Mouse (Mus musculus): Measurements from ENCODE around the gene Phtf2.
"Not testable (repeated sequence)": the region's sequence is repeated elsewhere in the genome, so short reads cannot be mapped to it uniquely, and the experiment has no call there.

Phtf2 gene

DNA sequence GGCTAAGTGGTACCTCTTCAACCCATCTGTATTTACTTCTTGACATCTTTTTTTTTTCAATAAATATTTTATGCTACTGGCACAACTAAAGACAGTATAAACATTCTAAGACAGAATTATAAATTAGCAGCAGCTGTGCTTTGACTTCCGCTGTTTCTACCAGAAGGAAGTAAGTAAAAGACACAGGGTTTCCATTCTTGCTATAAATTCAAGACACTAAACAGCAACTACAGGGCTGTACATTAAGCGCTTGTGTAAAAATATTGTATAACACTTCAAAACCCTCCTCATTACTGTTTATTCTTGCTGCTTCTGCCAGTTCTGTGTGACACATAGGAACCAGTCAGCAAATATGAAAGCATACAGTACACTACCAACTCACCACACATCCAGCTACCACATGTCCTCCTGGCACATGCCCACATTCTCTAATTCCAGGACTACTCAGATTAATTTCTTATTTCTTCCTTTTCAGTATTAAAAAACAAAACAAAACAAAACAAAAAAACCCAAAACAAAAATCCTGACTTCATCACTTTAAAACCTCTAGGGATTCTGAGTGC lies 16.6 kb downstream of the Phtf2 start:
- no peak for DNase-seq (ENCODE audit: low read depth, low spot score)

DNA sequence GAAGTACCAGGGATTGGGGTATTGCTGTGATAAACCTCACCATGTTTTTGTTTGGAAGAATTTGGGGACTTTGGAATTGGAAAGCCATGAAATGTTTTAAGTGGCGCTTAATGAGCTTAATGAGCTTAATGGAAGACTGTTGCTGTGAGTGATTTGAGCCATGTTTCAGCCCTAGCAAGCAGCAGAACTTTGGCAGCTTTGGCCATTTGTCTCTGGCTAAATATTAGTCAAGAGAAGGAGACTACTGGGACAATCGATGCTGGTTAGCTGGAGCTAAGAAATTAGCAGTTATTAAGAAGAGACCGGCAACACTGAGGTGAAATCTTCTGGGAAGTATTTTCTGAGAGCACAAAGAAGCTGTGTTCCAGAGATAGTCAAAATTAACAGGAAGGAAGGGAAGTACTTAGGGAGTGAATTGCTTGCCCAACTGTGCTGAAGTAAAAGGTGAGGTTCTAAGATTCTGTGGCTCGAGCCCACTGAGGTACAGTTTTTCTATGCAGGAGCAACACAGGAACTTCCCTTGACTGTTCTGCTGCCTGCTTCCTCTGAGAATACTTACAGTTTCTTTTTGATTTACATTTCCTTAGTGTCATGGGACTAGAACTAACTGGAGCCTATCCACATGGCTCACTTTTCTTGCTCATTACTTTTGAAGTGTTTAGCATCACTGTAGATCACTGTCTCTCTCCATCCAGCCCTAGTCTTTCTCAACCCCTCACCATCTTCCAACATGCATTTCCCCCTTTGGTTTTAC lies 17.5 kb downstream of the Phtf2 start:
- DNase-seq (ENCODE audit: low read depth, low spot score): no peak

DNA sequence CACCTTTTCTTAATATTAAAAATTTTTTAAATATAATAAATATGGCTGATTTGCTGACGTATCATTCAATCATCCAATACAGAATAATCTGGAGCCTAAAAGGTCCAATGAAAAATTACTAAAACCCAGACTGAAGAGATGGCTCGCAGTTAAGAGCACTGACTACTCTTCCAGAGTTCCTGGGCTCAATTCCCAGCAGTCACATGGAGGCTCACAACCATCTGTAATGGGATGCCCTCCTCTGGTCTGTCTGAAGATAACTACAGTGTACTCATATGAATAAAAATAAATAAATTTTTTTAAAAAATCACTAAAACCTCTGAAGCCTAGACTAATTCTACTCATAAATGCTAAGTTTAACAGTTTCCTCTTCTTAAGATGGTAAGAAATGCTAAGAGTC lies 20.0 kb downstream of the Phtf2 start:
- DNase-seq (ENCODE audit: low read depth, low spot score): no peak

DNA sequence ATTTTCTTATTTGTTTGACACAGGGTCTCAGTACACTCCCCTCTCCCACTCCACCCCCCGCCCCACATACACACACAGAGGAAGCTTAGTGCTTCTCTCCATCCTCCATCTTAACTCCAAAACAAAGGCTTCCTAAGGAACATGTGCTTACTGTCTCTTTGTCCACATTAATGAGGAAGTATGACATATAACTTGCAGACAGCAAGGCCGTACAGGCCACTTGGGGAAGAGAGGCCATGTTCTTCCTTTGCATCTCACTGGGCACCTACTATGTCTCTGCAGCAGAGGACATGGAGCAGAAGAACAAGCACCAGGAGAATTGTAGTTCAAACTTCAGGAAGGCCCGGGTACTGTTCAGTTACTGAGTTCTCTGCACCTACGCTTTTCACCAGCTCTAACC lies 21.4 kb downstream of the Phtf2 start:
- no peak for DNase-seq (ENCODE audit: low read depth, low spot score)

DNA sequence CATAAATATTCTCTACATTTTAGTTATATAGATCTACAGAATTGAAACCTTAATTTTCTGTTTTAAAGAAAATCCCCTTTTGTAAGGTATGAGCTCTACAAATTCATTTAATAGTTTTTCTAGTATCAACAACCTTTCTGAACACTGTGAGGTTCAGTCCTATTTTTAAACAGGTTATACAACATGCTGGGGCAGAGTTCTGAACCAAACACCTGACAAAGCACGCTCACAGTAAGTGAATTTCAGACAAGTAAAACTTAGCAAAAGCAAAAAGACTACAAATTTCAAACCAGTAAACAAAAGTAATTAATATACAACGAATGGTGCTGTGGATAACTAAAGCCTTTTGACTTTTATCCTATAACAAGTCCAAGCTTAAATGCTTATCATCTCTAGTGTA lies 23.5 kb downstream of the Phtf2 start:
- no peak for DNase-seq (ENCODE audit: low read depth, low spot score)

DNA sequence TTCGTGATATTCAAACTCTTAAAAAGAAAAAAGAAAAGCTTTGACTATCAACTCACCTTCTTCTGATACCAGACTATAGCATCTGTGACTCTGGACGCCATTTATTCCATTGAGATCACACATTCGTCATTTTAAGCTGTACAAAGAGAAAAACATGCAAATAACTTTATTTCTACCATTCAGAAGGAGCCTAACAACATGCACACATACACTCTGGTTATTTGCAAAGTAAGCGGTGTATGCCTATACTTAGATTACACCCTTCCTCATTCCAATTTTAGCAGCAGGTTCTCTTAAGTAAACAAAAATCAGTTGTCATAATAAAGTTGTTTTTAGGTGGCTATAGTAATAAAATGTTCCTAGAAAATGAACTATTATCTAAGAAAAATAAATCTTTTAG lies 26.9 kb downstream of the Phtf2 start:
- DNase-seq (ENCODE audit: low read depth, low spot score): no peak

DNA sequence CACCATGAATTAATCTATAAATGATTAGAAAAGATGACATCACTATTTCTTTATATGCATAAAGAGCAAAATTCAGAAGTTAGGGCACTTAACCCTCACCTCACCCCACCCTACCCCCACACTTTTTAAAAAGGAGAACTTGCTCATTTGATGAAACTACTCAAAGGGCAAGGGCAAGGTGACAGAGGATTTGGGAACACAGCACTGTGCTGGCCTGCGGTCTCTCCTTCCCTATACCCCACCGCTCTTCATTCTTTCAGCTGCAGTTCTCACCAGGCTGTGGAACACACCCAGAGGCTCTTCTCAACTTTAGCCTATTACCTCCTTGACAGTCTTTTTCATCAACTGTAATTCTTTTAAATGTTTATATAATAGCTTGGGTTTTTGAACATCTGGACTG lies 34.9 kb downstream of the Phtf2 start:
- no peak for DNase-seq (ENCODE audit: low read depth, low spot score)

DNA sequence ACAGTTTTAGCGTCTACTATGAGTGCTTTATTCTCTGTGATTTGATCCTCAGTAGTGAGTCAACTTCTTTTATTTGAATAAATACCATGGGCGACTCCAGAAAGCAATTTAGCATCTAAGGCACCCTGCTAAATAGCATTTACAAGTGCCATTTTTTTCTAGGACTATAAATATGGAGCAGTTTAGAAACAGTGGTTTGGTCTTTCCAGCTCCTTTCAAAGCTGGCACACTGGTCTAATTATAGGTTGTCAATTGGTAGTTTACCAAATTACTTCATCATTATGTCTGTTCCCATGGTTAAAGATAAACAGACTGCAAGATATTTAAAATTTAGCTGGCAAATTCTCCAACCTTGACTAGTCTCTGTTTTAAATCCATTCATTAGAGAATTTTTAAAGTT lies 38.1 kb downstream of the Phtf2 start:
- DNase-seq (ENCODE audit: low read depth, low spot score): peak; percentile 66

DNA sequence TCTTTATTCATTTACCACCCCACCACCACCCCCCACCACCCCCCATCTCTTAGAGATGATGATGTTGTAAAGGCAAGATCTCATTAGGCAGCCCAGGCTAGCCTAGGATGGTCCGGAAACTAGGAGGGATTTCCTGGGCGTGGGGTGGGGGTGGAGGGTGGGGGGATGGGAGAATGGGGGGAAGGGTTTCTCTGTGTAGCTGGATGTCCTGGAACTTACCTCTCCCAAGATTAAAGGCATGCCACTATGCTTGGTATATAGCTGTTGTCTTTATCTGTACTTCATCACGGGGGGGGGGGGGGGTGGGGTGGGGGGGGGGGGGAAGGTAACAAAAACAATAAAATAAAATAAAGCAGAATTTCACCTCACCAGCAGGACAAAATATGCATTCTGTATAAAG lies 38.5 kb downstream of the Phtf2 start:
- no peak for DNase-seq (ENCODE audit: low read depth, low spot score)

DNA sequence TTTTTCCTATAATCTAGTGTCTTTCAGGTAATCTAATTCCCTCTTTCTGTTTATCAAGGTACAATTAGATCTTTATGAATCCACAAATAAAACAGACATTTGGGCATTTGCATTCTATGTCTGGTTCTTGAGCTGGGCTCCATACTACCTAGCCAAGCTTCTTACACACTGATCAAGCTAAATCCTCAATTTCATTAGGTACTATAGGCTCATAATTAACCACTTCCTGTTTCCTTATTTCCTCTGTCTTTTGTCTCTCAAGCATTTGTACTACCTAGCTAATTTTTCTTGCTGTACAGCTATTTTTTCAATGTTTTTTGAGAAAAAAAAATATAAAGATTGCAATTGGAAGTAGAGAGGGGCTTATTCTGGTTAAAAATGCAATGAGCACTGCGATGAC lies 44.8 kb downstream of the Phtf2 start:
- no peak for DNase-seq (ENCODE audit: low read depth, low spot score)

DNA sequence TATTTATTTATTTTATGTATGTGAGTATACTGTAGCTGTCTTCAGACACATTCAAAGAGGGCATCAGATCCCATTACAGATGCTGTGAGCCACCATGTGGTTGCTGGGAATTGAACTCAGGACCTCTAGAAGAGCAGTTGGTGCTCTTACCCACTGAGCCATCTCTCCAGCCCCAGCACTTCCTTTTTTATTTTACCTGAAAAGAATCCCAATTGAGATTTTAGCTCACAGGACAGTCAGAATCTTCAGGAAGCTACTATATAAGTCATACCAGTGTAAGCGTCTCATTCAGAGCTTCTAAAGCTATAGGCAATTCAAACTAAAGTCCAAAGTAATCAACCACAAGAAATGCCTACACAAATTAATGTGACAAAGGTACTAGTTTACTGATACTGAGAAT lies 47.5 kb downstream of the Phtf2 start:
- no peak for DNase-seq (ENCODE audit: low read depth, low spot score)

DNA sequence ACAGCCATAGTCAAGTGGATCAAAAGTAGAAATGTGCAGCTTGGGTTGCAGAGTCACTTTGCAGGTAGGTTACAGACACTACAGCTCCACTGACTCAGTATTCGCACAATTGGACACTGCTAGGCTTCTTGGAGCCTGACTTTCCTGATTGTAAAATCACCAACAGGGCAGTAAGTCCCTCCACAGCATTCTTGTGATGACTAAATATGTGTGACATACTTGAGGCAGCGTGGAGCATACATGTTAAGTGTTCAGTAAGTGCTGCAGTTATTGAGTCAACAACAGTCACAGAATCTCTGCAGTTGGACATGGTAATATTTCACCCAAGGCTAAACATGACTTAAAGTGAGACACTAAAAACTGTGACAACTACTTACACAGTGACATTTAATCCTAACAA lies 50.5 kb downstream of the Phtf2 start:
- no peak for DNase-seq (ENCODE audit: low read depth, low spot score)

DNA sequence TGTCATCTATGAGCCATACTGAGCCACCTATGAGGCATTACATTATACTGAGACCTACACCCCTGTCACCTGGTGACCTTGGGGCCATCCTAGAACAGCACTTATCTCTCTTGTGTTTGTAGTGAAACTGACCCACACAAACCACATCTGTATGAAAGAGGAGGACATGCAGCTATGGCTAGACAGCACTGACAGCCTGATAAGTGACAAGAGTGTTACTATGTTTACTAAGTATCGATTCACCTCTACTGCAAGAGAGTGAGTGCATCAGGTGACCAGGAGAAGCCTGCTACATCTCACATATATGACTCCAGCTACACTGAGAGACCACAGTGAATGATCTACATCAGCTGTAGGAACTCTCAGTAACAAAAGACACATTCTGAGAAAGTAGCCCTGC lies 51.2 kb downstream of the Phtf2 start:
- no peak for DNase-seq (ENCODE audit: low read depth, low spot score)

DNA sequence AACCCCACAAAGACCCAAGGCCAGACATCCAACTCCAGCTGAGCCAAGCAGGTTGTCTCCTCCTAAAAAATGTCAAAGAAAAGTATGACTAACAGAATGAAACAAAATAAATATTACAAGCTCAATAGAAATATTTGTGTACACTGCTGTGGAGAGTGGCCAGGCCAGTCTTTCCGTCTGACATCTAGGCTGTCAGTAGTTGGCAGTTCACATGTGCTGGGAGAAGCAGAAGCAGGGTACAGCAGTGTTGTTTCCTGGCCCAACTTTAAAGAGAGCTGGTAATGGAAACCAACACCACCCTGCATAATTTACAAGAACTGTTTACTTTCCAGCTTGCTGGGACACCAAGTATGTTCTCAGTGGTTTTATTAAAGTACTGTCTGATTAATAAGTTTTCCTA lies 60.3 kb downstream of the Phtf2 start:
- no peak for DNase-seq (ENCODE audit: low read depth, low spot score)

DNA sequence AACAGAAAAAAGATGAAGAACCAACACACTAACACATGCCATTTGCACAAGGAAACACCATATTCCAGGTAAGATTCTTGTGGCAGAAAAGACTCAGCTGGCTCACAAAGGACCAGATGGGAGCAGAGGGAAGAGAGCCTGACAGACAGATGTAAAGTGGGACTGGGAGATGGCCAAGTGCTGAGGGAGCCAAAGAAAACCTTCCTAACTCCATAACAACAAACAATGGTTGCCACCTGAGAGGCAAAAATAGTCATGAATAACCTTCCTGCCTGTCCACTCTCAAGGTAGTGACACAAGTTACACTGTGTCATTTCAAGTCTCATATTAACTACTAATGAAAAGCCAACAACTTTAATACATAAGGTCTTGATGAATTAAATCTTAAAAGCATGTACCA lies 60.8 kb downstream of the Phtf2 start:
- no peak for DNase-seq (ENCODE audit: low read depth, low spot score)

DNA sequence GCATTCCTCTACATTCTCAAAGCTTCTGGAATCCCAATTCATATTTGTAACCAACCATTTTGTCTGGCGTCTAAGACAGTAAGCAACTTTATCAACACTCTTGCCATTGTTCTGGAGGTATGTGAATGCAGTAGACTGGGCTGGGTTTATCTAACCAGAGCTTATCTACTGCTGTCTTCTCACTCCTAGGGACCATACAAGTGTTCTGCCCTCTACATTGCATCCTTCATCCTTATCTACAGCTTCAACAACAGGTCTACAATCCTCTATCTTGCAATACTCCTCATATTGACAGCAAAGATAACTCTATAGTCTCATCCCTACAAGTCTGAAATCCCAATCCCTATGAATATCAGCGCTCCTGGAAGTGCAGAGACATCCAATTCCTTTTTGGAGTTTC lies 66.8 kb downstream of the Phtf2 start:
- DNase-seq (ENCODE audit: low read depth, low spot score): no peak

DNA sequence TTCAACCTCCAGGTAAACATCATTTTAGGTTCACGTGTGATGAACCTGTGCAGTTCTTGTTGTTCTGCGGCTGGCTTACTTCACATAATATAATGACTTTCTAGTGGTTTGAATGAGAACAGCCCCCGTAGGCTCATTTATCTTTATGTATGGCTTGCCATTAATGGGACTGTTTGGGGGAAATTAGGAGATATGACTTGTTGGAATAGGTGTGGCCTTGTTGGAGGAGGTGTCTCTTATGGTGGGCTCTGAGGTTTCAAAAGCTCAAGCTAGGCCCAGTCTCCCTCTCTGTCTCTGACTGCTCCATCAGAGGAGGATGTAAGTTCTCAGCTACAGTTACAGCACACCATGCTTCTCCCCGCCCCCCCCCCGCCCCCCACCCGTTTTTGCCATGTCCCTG lies 71.5 kb downstream of the Phtf2 start:
- DNase-seq (ENCODE audit: low read depth, low spot score): no peak

DNA sequence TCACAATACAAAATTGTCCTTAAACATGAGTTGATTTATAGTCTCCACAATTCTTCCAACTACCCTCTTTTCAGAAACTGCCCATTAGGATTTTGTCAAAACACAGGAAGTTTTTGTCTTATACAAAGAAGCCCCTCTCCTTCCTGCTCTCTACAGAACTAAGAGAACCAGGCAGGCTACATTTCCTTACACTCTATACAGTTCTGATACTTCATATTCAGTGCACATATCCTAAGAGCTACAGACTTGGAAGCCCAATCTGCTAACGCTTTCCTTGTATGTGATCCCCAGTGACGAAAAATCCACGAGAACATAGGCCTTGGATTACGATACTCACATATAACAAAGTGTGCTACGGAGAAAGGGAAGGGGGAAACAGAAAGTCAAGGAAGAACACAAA lies 86.0 kb downstream of the Phtf2 start:
- DNase-seq (ENCODE audit: low read depth, low spot score): no peak

DNA sequence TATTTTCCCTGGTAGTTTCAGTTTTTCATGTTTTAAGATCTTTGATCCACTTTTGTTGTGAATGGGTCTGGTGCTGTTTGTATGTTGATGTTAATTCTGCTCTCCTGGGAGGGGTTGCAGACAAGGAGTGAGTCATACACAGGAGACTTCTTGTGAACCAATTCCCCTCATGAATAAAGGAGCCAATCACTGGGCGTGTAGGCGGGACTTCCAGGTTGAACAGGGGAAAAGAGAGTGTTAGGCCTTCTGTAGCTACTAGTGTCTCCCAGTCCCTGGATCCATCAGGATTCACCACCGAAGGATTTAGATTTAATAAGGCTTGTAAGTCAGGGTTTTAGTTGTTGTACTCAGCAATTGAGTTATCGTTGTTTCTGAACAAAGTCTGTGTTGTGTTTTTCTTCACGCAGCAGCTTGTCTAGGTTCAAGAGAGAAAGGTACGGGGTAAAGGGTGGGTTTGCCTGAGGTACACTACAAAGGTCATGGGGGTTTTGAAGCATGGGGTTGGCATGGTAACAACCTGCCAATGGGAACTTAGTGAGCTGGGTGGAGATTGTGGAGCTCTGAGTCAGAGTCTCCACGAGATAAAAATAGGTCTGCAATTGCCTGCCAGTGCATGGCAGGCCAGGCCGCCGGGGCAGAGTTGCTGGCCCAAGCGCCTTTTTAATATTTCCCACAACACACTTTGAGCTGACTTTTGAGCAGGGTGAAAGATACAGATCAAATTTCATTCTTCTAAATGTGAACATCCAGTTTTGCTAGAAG lies 90.0 kb downstream of the Phtf2 start:
- no peak for DNase-seq (ENCODE audit: low read depth, low spot score)

DNA sequence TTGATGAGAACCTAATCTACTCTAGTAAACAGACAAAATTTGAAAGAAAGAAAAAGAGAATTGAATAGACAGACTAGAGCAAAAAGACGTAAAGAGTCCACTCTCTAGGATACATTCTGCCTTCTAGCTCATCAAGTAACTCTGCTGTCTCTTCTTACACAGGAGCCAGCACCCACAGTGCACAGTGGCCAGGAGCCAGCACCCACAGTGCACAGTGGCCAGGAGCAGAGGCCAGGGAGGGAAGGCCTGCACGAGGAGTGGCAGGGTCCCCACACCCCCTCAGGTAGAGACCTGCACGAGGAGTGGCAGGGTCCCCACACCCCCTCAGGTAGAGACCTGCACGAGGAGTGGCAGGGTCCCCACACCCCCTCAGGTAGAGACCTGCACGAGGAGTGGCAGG lies 95.5 kb downstream of the Phtf2 start:
- DNase-seq (ENCODE audit: low read depth, low spot score): not testable (repeated sequence)

DNA sequence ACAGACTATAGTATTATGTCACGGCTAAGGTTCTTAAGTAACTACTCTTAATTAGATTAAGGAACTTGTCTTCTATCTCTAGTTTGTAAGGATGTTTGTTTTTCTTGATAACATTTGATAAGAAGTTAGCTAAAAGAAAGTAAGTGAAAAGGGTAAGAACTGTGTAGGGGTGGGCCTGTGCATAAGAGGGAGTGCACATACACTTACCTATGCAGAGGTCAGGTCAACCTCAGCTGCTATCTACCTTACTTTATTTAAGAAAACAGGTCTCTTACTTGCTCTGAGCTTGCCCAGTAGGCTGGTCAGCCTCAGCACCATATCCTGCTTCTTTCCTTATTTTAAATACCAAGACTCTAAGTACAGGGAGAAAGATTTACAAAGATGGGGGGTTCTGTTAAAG lies 100.8 kb downstream of the Phtf2 start:
- DNase-seq (ENCODE audit: low read depth, low spot score): no peak

DNA sequence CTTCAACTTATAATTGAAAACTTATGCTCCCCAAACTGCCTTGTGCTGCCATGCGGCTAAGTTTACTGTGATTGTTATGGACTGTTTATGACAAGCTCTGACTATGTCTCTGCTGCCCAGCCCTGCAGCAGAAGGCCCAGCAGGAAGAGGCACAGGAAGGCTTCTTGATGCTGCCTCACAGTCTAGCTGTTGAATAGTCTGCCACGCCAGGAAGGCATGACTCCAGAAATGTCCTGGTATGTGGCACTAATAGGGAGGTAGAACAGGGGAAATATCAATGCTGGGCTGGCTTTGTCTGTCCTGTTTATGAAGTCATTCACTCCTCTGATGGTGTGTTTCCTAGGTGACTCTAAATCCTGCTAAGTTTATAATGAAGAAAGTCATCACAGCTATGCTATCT lies 102.7 kb downstream of the Phtf2 start:
- no peak for DNase-seq (ENCODE audit: low read depth, low spot score)

All from telencephalon, adult 2 months (tissue).